Mouse (Mus musculus): ENCODE data around the gene Ccnl2.
A peak's percentile ranks its signal among the peaks of the same experiment; 100 is the strongest.

Ccnl2 gene

GRCm38 (mm10) chr4:155790650-155791161 is 21.6 kb upstream of the Ccnl2 start:
- no peak for DNase-seq

GRCm38 (mm10) chr4:155791240-155791933 is 20.9 kb upstream of the Ccnl2 start:
- no peak for DNase-seq

- no peak for DNase-seq
Observed at GRCm38 (mm10) chr4:155793730-155794129, 18.6 kb upstream of the Ccnl2 start.

- no peak for DNase-seq
Observed at GRCm38 (mm10) chr4:155802075-155802474, 10.2 kb upstream of the Ccnl2 start.

- DNase-seq, result no peak
Observed at GRCm38 (mm10) chr4:155802741-155803339, 9.4 kb upstream of the Ccnl2 start, which contains the start of gene Mrpl20. Gene Mrpl20 (plus strand): TSS chr4:155802878.

- DNase-seq, result peak; percentile 93 to 98
Observed at GRCm38 (mm10) chr4:155803340-155804041, 8.8 kb upstream of the Ccnl2 start.

- DNase-seq, result no peak
Observed at GRCm38 (mm10) chr4:155807841-155808240, 4.4 kb upstream of the Ccnl2 start.

GRCm38 (mm10) chr4:155812665-155813181 is 434 bp downstream of the Ccnl2 start:
- no peak for DNase-seq

- no peak for DNase-seq
Observed at GRCm38 (mm10) chr4:155817533-155817932, 5.2 kb downstream of the Ccnl2 start.

- DNase-seq, result no peak
Observed at GRCm38 (mm10) chr4:155821025-155821424, 8.7 kb downstream of the Ccnl2 start.

- no peak for DNase-seq
Observed at GRCm38 (mm10) chr4:155823443-155823842, 11.2 kb downstream of the Ccnl2 start.

- DNase-seq, result no peak
Observed at GRCm38 (mm10) chr4:155829866-155830265, 17.6 kb downstream of the Ccnl2 start.

GRCm38 (mm10) chr4:155830596-155830995 is 18.3 kb downstream of the Ccnl2 start:
- DNase-seq, result no peak

- DNase-seq, result peak; percentile 96
Observed at GRCm38 (mm10) chr4:155831205-155831766, 19.0 kb downstream of the Ccnl2 start, which contains the start of gene Aurkaip1. Gene Aurkaip1 (plus strand): TSS chr4:155831272.

- DNase-seq, result peak in 1 of 2 experiments; percentile 36
Observed at GRCm38 (mm10) chr4:155831831-155832230, 19.5 kb downstream of the Ccnl2 start.

GRCm38 (mm10) chr4:155832321-155832720 is 20.0 kb downstream of the Ccnl2 start:
- no peak for DNase-seq

- DNase-seq, result no peak
Observed at GRCm38 (mm10) chr4:155833234-155833633, 20.9 kb downstream of the Ccnl2 start.

GRCm38 (mm10) chr4:155833836-155834235 is 21.5 kb downstream of the Ccnl2 start:
- DNase-seq, result peak; percentile 57 to 66

GRCm38 (mm10) chr4:155837404-155838010 is 25.2 kb downstream of the Ccnl2 start:
- DNase-seq, result no peak

- no peak for DNase-seq
Observed at GRCm38 (mm10) chr4:155838187-155839153, 26.2 kb downstream of the Ccnl2 start.

GRCm38 (mm10) chr4:155839483-155839910 is 27.2 kb downstream of the Ccnl2 start, which contains the start of gene Mxra8:
Gene Mxra8 (plus strand): TSS chr4:155839680.
- peak in 1 of 2 experiments; percentile 21 for DNase-seq

All from cerebellum, adult 18-20 months (tissue).